Mouse (Mus musculus): ENCODE results near the gene Inpp5e. TPM values are rescaled to one million over a fixed set of nuclear protein-coding genes. Genes with fewer than 3 reads are reported as not detected.

The Inpp5e gene
- polyA plus RNA-seq, 1 experiment from 2014 or later = 5.8 TPM

DNA sequence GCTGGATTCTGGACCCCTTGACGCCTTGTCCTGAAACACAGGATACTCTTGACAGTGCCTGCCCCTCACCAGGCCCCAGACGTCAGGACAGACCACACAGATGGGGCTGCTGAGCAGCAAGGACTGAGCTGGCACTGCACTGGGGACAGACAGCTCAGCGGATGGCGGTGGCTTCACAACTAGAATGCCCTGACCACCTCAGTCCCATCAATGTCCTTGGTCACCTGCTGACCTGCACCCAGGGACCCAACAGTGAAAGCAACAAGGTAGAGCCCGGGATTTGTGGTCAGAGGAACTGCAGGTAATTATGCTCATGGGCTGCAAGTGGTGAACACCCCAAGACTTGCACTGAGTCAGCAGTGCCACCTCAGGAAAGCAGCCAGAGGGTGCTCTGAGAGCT lies 46.0 kb downstream of the Inpp5e start:
- no peak for ATAC-seq (ENCODE audit: low read depth)
- WGBS (ENCODE audit: insufficient replicate concordance) = 73% methylated on average over 5 of the region's 5 CpGs
- Histone ChIP-seq H3K9me3 (replicated peaks; ENCODE audit: control insufficient read depth, low read length) (no peaks in the 10 kb centered on the region), H3K27me3 (ENCODE audit: control insufficient read depth, insufficient read depth, low read depth, low read length) (no peaks in the 10 kb centered on the region), H3K36me3 (ENCODE audit: control insufficient read depth, insufficient read depth) (peaks cover 18% of the 10 kb centered on the region), H3K4me1 (ENCODE audit: control insufficient read depth, low read depth, low read length) (no peaks in the 10 kb centered on the region), H3K9ac (ENCODE audit: low read depth, low read length) (no peak overlapping the region), H3K4me2 (ENCODE audit: low read depth, low read length) (no peak overlapping the region), H3K4me3 (ENCODE audit: low read depth, low read length) (no peak overlapping the region), H3K27ac (ENCODE audit: low read length) (no peak overlapping the region)

DNA sequence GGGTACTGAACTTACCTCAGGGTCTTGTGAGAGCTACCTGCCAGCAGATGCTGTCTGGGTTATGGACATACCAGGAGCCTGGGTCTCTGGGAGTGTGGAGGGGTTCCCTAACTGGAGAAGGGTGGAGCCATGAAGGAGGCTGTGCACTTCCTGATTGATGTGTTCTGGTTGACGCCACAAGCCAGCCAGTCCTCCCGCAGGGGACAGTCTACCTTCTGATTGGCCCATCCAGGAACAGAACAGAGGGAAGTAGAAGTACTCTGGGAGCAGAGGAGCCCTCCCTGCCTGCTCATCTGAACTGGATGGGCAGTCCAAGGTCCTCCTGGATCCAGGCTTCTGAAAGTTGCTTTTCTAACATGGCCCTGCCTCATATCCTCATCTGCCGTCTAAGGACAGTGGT lies 48.2 kb downstream of the Inpp5e start, which contains the start of gene Card9:
TSS of gene Card9 (minus strand) at position 147 of the 400 bp plus-strand sequence.
- H3K27me3 ChIP-seq (ENCODE audit: control insufficient read depth, insufficient read depth, low read depth, low read length) = no peaks in the 10 kb centered on the region
- peak within 1 kb of the TSS; percentile 41; the same call in 1 of the 2 replicates for H3K27ac ChIP-seq (ENCODE audit: low read length)
- ATAC-seq (ENCODE audit: low read depth) = peak; percentile 37
- 0 out of 2 replicates have a peak, but pooled peaks cover 6% of the 10 kb centered on the region for H3K36me3 ChIP-seq (ENCODE audit: control insufficient read depth, insufficient read depth)
- H3K9me3 ChIP-seq (replicated peaks; ENCODE audit: control insufficient read depth, low read length) = no peaks in the 10 kb centered on the region
- peak within 1 kb of the TSS; percentile 39 for H3K4me2 ChIP-seq (ENCODE audit: low read depth, low read length)
- 20% methylated on average over 3 of the region's 3 CpGs for WGBS (ENCODE audit: insufficient replicate concordance)
- no peaks in the 10 kb centered on the region for H3K4me1 ChIP-seq (ENCODE audit: control insufficient read depth, low read depth, low read length)
- H3K9ac ChIP-seq (ENCODE audit: low read depth, low read length) = 0 out of 2 replicates have a peak within 1 kb of the TSS, but pooled peaks have one; percentile 15
- peak within 1 kb of the TSS; percentile 44 for H3K4me3 ChIP-seq (ENCODE audit: low read depth, low read length)

DNA sequence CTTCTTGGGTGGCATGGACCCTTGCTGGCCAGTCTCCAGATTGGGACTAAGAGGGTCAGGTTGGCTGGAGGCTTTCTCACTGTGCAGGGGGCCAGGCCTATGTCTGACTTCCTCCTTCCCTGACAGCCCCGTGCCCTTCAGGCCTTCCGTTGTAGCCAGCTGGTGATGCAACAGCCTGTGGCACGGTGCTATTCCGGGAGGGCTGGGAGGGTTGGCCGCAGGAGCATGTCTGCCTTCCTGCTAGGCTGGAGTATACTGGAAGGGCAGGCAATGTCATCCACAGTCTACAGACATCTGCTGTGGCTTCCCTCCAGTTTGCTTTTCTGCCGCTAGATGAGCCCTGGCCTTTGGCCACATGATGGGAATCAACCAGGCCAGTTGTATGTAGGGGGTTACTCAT lies 49.0 kb downstream of the Inpp5e start:
- Histone ChIP-seq H3K9me3 (replicated peaks; ENCODE audit: control insufficient read depth, low read length) (no peaks in the 10 kb centered on the region), H3K4me2 (ENCODE audit: low read depth, low read length) (peak overlapping the region; percentile 39; the same call in 1 of the 2 replicates), H3K4me3 (ENCODE audit: low read depth, low read length) (peak overlapping the region; percentile 44), H3K4me1 (ENCODE audit: control insufficient read depth, low read depth, low read length) (no peaks in the 10 kb centered on the region), H3K27ac (ENCODE audit: low read length) (peak overlapping the region; percentile 41; the same call in 1 of the 2 replicates), H3K27me3 (ENCODE audit: control insufficient read depth, insufficient read depth, low read depth, low read length) (no peaks in the 10 kb centered on the region), H3K9ac (ENCODE audit: low read depth, low read length) (0 out of 2 replicates have a peak overlapping the region, but pooled peaks have one; percentile 15), H3K36me3 (ENCODE audit: control insufficient read depth, insufficient read depth) (0 out of 2 replicates have a peak, but pooled peaks cover 6% of the 10 kb centered on the region)
- ATAC-seq (ENCODE audit: low read depth) = peak; percentile 32; the same call in 1 of the 2 replicates
- 22% methylated on average over 6 of the region's 6 CpGs for WGBS (ENCODE audit: insufficient replicate concordance)

DNA sequence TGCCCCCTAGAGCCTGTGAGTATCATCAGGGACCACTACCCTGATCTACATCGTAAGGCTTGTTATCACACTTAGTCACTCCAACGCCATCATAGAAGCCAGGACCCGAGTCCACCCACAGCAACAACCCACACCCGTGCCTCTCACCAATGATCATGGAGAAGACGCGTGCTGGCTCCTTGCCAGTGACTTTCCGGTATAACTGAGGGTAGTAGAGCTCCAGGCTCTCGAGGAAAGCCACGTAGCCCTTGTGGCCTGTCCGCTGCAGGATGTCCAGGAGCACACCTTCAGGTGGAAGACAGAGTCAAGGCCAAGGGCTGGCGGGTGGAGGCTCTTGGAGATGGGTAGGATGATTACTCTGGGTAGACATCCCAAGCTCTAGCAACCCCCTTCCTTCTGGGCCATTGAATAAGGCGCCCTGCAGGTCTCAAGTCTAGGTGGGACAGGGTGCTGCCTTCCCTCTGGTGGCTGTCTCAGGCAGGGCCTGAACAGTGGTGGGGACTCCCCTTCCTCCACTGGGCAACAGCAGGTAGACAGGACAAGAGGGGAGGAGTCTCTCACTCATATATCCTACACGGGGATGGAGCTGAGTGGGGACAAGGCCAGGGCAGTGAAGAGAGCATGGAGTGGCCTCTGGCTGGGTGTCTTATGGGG lies 50.2 kb downstream of the Inpp5e start:
- Histone ChIP-seq H3K4me3 (ENCODE audit: low read depth, low read length) (no peak overlapping the region), H3K4me2 (ENCODE audit: low read depth, low read length) (no peak overlapping the region), H3K27me3 (ENCODE audit: control insufficient read depth, insufficient read depth, low read depth, low read length) (no peaks in the 10 kb centered on the region), H3K4me1 (ENCODE audit: control insufficient read depth, low read depth, low read length) (no peaks in the 10 kb centered on the region), H3K27ac (ENCODE audit: low read length) (no peak overlapping the region), H3K9me3 (replicated peaks; ENCODE audit: control insufficient read depth, low read length) (no peaks in the 10 kb centered on the region), H3K9ac (ENCODE audit: low read depth, low read length) (no peak overlapping the region), H3K36me3 (ENCODE audit: control insufficient read depth, insufficient read depth) (0 out of 2 replicates have a peak, but pooled peaks cover 2% of the 10 kb centered on the region)
- 66% methylated on average over 13 of the region's 13 CpGs for WGBS (ENCODE audit: insufficient replicate concordance)
- no peak for ATAC-seq (ENCODE audit: low read depth)

DNA sequence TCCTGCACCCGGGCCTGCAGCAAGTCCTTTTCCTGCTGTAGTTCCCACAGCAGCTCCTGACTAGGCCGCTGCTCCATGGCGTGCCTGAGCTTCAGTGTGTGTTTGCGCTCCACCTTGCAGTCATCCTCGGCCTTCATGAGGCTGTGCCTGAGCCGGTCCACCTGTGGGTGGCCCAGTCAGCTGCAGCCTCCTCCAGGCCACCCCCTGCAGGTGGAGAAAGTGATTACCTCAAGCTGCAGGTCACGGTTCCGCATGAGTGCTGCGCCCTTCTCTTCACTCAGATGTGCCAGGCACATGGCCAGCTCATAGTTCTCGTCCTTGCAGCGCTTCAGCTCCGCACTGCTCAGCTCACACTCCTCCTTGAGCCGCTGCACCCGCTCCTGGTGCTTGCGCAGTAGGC lies 51.5 kb downstream of the Inpp5e start:
- H3K27me3 ChIP-seq (ENCODE audit: control insufficient read depth, insufficient read depth, low read depth, low read length) = no peaks in the 10 kb centered on the region
- peaks cover 3% of the 10 kb centered on the region for H3K4me1 ChIP-seq (ENCODE audit: control insufficient read depth, low read depth, low read length)
- no peak overlapping the region for H3K27ac ChIP-seq (ENCODE audit: low read length)
- 71% methylated on average over 15 of the region's 15 CpGs for WGBS (ENCODE audit: insufficient replicate concordance)
- no peak overlapping the region for H3K4me3 ChIP-seq (ENCODE audit: low read depth, low read length)
- no peaks in the 10 kb centered on the region for H3K36me3 ChIP-seq (ENCODE audit: control insufficient read depth, insufficient read depth)
- H3K9me3 ChIP-seq (replicated peaks; ENCODE audit: control insufficient read depth, low read length) = no peaks in the 10 kb centered on the region
- H3K4me2 ChIP-seq (ENCODE audit: low read depth, low read length) = no peak overlapping the region
- ATAC-seq (ENCODE audit: low read depth) = no peak
- H3K9ac ChIP-seq (ENCODE audit: low read depth, low read length) = no peak overlapping the region

DNA sequence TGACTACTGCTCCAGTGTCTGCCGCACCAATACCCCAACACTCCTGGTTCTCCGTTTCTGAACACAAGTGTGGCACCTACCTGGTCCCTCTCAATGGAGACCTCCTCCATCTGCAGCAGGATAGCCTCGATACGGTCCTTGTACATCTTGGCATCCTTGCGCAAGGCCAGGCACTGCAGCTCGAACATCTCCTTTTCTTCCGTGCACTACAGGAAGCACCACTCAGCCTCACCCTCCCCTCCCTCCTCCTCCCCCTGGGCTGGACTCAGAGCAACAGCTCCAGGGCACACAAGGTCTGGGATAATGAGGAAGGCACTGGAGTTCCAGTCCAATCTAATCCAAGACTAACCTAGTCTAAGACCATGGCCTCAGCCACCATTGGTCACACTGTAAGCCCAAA lies 52.3 kb downstream of the Inpp5e start:
- ATAC-seq (ENCODE audit: low read depth) = no peak
- Histone ChIP-seq H3K36me3 (ENCODE audit: control insufficient read depth, insufficient read depth) (no peaks in the 10 kb centered on the region), H3K9me3 (replicated peaks; ENCODE audit: control insufficient read depth, low read length) (no peaks in the 10 kb centered on the region), H3K4me1 (ENCODE audit: control insufficient read depth, low read depth, low read length) (peaks cover 5% of the 10 kb centered on the region), H3K27me3 (ENCODE audit: control insufficient read depth, insufficient read depth, low read depth, low read length) (no peaks in the 10 kb centered on the region), H3K27ac (ENCODE audit: low read length) (no peak overlapping the region), H3K9ac (ENCODE audit: low read depth, low read length) (no peak overlapping the region), H3K4me2 (ENCODE audit: low read depth, low read length) (no peak overlapping the region), H3K4me3 (ENCODE audit: low read depth, low read length) (no peak overlapping the region)
- 61% methylated on average over 7 of the region's 7 CpGs for WGBS (ENCODE audit: insufficient replicate concordance)

DNA sequence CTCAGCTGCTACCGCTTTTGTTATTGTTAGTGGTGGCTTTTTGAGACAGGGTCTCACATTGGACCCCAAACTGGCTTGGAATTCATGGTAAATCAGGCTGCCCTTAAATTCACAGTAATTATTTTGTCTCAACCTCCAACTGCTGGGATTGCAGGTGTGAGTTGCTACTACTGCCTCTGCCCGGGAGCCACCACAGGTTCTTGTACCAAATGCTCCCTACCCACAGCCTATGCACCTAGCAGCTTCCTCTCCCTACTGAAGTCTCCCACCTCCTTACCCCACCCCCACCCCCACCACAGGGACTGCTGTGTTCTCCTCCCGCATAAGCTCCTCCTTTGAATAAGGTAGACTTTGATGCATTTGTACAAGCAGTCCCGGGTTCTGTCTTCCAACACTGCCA lies 52.8 kb downstream of the Inpp5e start:
- Histone ChIP-seq H3K36me3 (ENCODE audit: control insufficient read depth, insufficient read depth) (no peaks in the 10 kb centered on the region), H3K27me3 (ENCODE audit: control insufficient read depth, insufficient read depth, low read depth, low read length) (no peaks in the 10 kb centered on the region), H3K4me1 (ENCODE audit: control insufficient read depth, low read depth, low read length) (peaks cover 8% of the 10 kb centered on the region), H3K4me3 (ENCODE audit: low read depth, low read length) (no peak overlapping the region), H3K9ac (ENCODE audit: low read depth, low read length) (no peak overlapping the region), H3K4me2 (ENCODE audit: low read depth, low read length) (no peak overlapping the region), H3K27ac (ENCODE audit: low read length) (no peak overlapping the region), H3K9me3 (replicated peaks; ENCODE audit: control insufficient read depth, low read length) (no peaks in the 10 kb centered on the region)
- WGBS (ENCODE audit: insufficient replicate concordance) = 61% methylated on average over 4 of the region's 4 CpGs
- ATAC-seq (ENCODE audit: low read depth) = no peak

DNA sequence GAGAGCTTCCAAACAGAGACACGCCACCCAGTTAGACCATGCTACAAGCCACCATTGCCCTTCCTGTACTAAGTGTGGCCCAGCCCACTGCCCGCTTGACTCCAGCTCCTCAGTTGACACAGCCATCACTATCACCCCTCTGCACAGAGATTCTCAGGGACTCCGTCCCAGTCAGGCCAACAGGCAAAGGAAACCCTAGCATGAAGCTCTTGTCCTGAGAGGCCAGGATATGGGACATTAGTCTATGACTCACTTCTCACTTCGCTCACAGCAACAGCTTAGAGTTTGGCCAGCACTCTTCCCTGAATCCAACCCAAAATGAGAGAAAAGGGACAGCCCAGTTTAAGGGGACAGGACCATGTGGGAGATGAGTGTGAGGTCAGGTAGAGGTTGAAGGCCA lies 54.6 kb downstream of the Inpp5e start:
- Histone ChIP-seq H3K27ac (ENCODE audit: low read length) (no peak overlapping the region), H3K9ac (ENCODE audit: low read depth, low read length) (no peak overlapping the region), H3K27me3 (ENCODE audit: control insufficient read depth, insufficient read depth, low read depth, low read length) (no peaks in the 10 kb centered on the region), H3K9me3 (replicated peaks; ENCODE audit: control insufficient read depth, low read length) (no peaks in the 10 kb centered on the region), H3K36me3 (ENCODE audit: control insufficient read depth, insufficient read depth) (0 out of 2 replicates have a peak, but pooled peaks cover under 1% of the 10 kb centered on the region), H3K4me1 (ENCODE audit: control insufficient read depth, low read depth, low read length) (peaks cover 14% of the 10 kb centered on the region), H3K4me2 (ENCODE audit: low read depth, low read length) (no peak overlapping the region), H3K4me3 (ENCODE audit: low read depth, low read length) (no peak overlapping the region)
- no peak for ATAC-seq (ENCODE audit: low read depth)
- 79% methylated on average over 4 of the region's 4 CpGs for WGBS (ENCODE audit: insufficient replicate concordance)
